Mouse (Mus musculus): ENCODE results near the gene H2-DMa. TPM values are rescaled to one million over a fixed set of nuclear protein-coding genes. Genes with fewer than 3 reads are reported as not detected.
A peak's percentile ranks its signal among the peaks of the same experiment; 100 is the strongest.

Gene H2-DMa
- total RNA-seq (2021): 10 to 100 TPM; 26.6 to 27.7 TPM

DNA sequence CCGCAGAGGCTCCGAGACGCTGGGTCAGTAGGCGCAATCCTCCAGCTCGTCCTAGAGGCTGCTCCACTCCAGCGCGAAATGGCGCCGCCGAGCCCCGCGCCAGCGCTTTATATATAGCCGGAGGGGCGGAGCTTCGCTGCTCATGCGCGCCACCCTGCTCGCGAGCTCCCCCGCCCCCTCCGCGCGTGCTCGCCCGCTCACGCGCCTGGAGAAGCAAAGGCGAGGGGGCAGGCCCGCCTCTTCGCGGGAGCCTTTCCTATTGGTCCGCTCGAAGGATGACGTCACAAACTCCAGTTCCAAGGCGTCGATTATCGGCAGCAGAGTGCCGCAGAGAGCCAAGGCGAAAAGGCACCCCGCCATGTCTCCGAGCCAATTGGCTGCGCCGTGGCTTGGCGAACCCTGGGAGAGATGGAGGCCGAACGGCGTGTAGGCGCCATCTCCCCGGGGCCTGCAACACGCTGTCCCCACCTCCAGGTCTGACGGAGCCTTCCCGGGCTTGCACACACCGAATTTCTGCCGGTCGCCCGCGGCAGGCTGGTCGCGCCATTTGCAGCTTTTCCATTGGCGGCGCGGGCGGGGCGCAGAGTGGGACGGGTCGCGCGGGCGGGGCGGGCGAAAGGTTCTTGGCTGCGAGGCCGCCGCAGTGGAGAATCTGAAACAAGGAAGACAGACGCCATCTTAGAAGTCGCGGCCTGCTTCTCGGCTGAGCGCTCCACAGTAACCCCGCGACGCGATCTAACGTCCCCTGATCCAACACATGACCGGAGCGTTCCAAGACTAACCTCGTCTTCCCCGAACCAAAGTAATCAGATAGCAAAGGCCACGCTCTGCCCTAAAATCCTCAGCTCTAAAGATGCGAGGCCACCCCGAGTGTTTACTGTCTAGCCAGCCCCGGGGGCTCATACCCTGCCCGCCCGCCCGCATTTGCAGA is at the start of gene H2-DMa:
H2-DMa (plus strand) TSS at position 293 of the 931 bp plus-strand sequence.
- peak; percentile 99 for DNase-seq (ENCODE audit: extremely low spot score in 1 of 2, low spot score in 2 of 2)
- intact Hi-C loops (cut with DNase I): no loop called here

GRCm38 (mm10) chr17:34072091-34072490 is 47.2 kb upstream of the H2-DMa start:
- DNase-seq (ENCODE audit: extremely low spot score in 1 of 2, low spot score in 2 of 2): no peak
- intact Hi-C loops (cut with DNase I): loop anchor here (10.0 kb wide), 1 partner anchor 163 kb away; the partner anchor contains the start of gene H2-Ob

DNA sequence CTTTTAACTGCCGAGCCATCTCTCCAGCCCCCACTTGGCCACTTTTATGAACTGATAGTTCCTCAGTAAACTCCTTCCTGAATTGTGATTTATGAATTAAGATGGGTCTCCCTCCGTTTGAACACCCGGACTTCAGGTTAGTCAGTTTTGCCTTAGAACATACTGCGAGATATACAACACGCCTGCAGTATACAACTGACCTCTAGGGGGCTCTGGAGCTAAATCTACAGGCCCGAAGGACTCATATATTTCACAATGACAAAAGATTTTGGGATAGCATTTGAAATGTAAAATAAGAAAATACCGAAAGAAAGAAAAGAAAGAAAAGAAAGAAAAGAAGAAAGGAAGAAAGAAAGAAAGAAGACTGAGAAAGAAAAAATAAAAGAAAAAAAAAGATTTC is 44.1 kb upstream of the H2-DMa start:
- DNase-seq (ENCODE audit: extremely low spot score in 1 of 2, low spot score in 2 of 2): peak; percentile 64 to 69
- intact Hi-C loops (cut with DNase I): loop anchor here (10.0 kb wide), 1 partner anchor 160 kb away; the partner anchor contains the start of gene H2-Ob

DNA sequence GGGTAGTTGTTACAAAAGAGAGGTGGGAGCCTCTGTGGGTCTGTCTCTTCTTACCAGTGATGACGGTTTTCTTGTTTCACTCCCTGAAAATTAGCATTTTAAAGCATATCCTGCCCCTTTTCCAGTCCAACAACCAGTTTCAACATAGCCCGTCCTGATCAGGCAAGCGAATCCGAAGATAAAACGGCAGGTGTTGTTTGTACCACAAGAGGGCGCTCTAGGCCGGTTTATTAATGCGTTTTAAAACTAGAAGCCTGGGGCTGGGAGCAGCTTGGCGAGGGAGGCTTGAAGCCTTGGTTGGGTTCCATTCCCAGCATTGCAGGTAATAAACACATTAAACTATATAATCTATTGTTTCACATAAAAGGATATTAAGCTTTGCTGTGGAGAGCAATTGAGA is 41.8 kb upstream of the H2-DMa start:
- DNase-seq (ENCODE audit: extremely low spot score in 1 of 2, low spot score in 2 of 2): peak; percentile 60 to 71
- intact Hi-C loops (cut with DNase I): loop anchor here (2.0 to 10.0 kb wide), 2 partner anchors 87 to 157 kb away; partner anchors contain the start of gene H2-Ob

GRCm38 (mm10) chr17:34078148-34078547 is 41.2 kb upstream of the H2-DMa start:
- DNase-seq (ENCODE audit: extremely low spot score in 1 of 2, low spot score in 2 of 2): no peak
- intact Hi-C loops (cut with DNase I): loop anchor here (10.0 kb wide), 1 partner anchor 157 kb away; the partner anchor contains the start of gene H2-Ob

- no peak for DNase-seq (ENCODE audit: extremely low spot score in 1 of 2, low spot score in 2 of 2)
- intact Hi-C loops (cut with DNase I): loop anchor here (10.0 kb wide), 1 partner anchor 156 kb away; the partner anchor contains the start of gene H2-Ob
These were observed 40.3 kb upstream of the H2-DMa start for GRCm38 (mm10) chr17:34079002-34079401.

- intact Hi-C loops (cut with DNase I): loop anchor here (10.0 kb wide), 1 partner anchor 155 kb away; the partner anchor contains the start of gene H2-Ob
- DNase-seq (ENCODE audit: extremely low spot score in 1 of 2, low spot score in 2 of 2): peak; percentile 11 to 72
These were observed 39.7 kb upstream of the H2-DMa start for GRCm38 (mm10) chr17:34079621-34080020.

DNA sequence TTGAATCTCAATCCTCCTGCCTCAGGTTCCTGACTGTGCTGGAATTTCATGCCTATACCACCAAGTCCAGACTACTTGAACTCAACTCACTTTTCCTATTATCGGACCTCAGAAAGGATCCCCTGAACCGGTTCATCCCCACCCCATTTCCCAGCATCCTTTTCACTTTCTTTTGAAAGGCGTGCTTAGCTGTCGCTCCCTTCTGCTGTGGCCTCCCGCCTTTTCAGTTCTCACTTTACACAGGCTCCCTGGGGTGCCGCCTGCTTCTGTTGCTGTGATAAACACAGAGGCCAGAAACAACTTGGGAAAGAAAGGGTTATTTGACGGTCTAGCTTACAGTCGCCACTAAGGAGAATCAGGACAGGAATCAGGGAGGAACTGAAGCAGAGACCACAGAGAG is 36.2 kb upstream of the H2-DMa start:
- DNase-seq (ENCODE audit: extremely low spot score in 1 of 2, low spot score in 2 of 2): no peak
- intact Hi-C loops (cut with DNase I): no loop called here

- intact Hi-C loops (cut with DNase I): no loop called here
- no peak for DNase-seq (ENCODE audit: extremely low spot score in 1 of 2, low spot score in 2 of 2)
These were observed 32.0 kb upstream of the H2-DMa start for GRCm38 (mm10) chr17:34087386-34087785.

DNA sequence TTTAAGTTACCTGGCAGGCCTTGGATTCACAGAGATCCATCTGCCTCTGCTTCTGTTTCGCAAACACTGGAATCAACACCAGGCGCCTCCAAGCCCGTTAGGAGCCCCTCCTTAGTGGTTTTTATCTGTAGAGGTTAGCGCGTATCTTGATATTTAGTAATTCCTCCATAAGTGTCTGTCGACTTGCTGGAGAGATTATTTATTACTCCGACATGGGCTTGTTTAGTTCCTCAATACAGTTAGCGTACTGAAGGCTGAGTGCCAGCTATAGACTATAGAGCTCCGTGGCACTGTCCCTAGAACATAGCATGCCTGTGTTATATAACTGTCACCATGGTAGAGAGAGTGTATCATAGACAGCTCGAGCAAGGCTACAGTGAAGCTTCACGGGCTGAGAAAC is 31.2 kb upstream of the H2-DMa start:
- intact Hi-C loops (cut with DNase I): no loop called here

DNA sequence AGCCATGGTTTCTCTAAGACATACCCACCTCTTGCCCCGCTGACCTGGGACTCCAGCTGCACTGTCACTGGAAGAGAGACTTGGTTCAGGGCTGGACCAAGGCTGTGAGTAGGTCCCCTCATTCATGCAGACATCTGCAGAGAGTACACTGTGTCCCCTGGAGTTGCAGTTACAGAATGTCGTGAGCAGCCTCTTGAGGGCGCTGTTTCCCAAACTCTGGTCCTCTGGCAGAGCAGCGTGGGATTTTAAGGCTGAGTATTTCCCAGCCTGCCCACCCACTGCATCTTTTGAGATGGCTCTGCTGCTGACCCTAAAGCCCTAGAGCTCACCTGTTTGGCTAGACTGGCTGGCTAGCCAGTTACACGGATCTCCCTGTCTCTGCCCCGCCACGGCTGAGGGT is 28.4 kb upstream of the H2-DMa start:
- peak in 1 of 2 experiments; percentile 48 for DNase-seq (ENCODE audit: extremely low spot score in 1 of 2, low spot score in 2 of 2)
- intact Hi-C loops (cut with DNase I): no loop called here

More for the DNA sequence above, 31.2 kb upstream of the H2-DMa start:
- no peak for DNase-seq (ENCODE audit: extremely low spot score in 1 of 2, low spot score in 2 of 2)

DNA sequence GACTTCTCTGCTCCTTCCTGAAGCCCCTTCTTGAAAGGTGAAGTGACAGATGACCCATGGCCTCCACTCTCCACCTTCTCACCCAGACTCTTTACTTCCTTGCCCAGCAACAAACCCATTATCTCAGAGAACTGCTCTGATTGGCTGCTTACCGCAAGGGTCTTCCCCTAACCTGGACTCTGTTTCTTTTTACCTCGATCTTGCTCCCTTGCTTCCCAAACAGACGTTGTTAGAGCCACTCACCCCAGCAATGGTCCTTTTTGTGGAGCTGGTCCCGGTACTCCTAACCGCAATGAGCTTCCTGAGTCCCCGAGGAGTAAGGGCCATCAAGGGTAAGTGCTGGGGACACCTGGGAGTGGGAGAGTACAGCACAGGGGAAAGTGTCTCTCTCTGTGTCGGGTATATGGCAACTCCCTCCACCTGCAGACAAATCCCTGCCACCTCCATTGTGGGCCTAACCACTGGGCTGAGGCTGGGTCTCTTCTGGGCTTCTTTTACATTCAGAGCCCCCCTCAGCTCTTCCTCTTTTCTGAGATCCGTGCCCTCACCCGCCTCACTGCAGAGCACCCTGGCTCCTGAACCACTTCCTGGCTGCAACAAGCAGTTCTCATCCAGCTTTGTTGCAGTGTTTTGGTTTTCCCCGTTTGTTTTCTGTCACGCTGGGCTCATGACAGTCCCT is 27.0 kb upstream of the H2-DMa start, which contains the start of gene H2-Oa:
H2-Oa (plus strand) TSS at position 144 of the 679 bp plus-strand sequence.
- no peak for DNase-seq (ENCODE audit: extremely low spot score in 1 of 2, low spot score in 2 of 2)
- intact Hi-C loops (cut with DNase I): no loop called here

DNA sequence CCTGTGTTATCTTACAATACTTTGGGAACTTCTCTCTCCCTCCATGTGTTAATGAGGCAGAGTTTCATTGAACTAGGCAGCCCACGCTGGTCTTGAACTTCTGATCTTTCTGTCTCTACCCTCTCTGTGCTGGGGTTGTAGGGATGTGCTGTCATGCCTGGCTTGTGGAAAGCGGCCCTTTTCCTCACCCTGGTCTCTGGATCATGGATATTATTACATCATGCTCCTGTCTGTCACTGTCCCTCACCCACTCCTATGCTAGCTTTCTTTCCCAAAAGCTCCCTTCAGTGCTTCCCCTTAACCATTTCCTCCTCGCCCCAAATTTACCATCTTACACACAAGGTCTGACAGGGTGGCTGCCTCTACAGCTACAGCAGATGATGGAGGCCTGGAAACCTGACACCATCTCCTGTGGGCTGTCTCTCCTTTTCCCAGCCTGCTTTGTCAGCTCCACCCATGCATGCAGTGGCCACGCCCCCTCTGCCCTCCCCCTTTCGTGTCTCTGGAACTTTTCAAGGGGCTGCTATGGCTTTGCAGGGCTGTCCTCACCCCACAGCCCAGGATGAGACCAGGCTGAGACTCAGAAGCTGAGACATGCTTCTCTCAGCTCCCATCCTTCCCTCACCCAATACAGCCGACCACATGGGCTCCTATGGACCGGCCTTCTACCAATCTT is 26.0 kb upstream of the H2-DMa start:
- intact Hi-C loops (cut with DNase I): no loop called here
- no peak for DNase-seq (ENCODE audit: extremely low spot score in 1 of 2, low spot score in 2 of 2)

DNA sequence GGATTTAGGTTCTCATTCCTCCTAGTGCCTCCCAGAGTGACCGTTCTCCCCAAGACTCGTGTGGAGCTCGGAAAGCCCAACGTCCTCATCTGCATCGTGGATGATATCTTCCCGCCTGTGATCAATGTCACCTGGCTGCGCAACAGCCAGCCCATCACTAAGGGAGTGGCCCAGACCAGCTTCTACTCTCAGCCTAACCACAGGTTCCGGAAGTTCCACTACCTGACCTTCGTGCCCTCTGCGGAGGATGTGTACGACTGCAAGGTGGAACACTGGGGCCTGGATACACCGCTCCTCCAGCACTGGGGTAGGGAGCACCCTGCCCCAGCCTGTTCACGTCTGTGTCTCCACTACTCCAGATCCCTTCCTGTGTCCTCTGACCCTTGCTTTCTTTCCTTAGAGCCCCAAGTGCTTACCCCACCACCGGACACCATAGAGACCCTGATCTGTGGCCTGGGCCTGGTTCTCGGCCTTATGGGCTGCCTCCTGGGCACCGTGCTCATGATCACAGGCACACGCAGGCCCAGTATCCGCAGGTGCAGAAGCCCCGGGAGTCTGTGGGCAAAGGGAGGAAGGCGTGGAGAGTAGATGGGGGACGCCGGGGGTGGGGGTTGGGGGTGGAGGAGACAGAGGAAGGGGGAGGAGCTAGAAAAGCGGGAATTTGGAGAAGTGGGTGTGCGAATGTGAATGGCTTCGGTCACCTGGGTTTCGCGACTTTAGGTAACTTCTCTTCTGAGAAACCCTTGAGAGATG is 24.9 kb upstream of the H2-DMa start:
- intact Hi-C loops (cut with DNase I): no loop called here
- no peak for DNase-seq (ENCODE audit: extremely low spot score in 1 of 2, low spot score in 2 of 2)

GRCm38 (mm10) chr17:34096497-34097010 is 22.8 kb upstream of the H2-DMa start:
- no peak for DNase-seq (ENCODE audit: extremely low spot score in 1 of 2, low spot score in 2 of 2)
- intact Hi-C loops (cut with DNase I): no loop called here

DNA sequence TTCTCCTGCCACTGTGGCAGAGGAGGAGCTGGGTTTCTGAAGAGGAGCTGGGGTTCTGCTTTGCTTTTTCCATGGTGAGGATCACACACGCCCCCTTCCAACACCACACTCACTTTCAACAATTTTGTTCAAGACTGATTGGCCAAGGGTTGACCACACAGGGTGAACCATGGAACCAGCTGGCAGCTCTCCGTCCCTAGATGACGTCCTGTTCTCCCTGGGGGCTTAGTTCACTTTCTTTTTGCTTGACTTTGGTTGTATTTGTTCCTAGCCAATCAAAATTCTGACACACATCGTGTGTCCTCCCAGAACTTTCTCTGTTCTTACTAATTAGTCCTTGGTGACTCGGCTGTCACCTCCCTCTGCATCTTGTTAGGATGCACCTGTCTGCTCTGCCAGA is 22.1 kb upstream of the H2-DMa start:
- no peak for DNase-seq (ENCODE audit: extremely low spot score in 1 of 2, low spot score in 2 of 2)

DNA sequence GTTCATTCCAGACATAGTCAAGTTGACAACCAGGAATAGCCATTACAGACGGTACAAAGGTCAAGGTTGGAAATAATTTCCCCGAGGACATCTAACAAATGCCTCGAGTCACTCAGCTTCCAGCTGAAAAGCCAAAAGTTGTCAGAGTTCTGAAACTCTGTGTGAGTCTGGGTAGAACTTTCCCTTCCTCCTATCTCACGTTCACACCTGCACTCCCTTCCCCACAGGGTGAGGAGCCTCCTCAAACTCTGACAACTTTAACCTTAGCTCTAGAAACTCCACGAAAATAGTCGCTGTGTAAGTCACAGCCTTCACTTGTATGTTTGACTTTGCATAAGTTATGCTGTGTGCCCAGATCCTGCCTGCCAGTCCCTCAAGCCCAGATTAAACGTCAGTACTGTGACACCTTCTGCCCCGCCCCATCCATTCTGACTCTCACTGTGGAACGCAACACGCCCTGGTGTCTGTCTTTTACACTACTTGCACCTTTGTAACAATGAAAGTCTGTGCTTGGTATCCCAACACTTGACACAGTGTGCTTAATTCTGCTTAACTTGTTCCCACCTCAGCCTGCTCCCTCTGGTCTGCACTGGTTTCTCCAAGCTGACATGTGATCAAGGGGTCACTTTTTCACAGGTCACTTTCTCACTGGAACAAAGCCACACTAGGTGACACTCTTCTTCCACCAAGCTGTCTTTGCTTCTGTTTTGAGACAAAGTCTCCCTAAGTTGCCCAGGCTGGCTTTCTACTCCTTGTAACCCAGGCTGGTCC is 20.4 kb upstream of the H2-DMa start:
- DNase-seq (ENCODE audit: extremely low spot score in 1 of 2, low spot score in 2 of 2): no peak
- intact Hi-C loops (cut with DNase I): no loop called here

More for the DNA sequence above, 22.1 kb upstream of the H2-DMa start:
- intact Hi-C loops (cut with DNase I): no loop called here
